Mouse (Mus musculus): ENCODE measurements around the gene Rufy1.

DNA sequence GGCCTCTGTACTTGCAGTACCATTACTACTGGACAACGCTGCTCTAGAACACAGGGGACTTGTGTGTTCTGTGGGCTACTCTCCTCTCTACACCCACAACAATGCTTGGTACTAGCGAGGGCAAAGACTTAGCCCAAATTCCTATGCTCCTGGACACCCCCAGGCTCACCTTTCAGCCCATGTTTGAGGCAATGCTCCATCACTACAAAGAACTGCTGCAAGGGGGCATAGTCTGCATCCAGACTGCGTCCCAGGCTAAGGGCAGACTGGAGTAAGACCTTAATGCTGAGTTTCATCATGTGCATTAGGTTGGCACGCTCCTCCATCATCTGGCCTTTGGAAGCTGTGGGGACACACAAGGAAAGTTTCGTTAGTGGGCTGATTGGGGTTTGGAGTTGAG, 9.5 kb downstream of the Rufy1 start:
- TF ChIP-seq POLR2A (IDR thresholded peaks at IDR 0.05; ENCODE audit: borderline replicate concordance, insufficient read depth, low read length) = no peak
- TF ChIP-seq CTCF (IDR thresholded peaks at IDR 0.05; ENCODE audit: borderline replicate concordance, insufficient read depth, low read depth, low read length) = no peak
